Mouse (Mus musculus): ENCODE measurements around the gene 4930404H24Rik.

DNA sequence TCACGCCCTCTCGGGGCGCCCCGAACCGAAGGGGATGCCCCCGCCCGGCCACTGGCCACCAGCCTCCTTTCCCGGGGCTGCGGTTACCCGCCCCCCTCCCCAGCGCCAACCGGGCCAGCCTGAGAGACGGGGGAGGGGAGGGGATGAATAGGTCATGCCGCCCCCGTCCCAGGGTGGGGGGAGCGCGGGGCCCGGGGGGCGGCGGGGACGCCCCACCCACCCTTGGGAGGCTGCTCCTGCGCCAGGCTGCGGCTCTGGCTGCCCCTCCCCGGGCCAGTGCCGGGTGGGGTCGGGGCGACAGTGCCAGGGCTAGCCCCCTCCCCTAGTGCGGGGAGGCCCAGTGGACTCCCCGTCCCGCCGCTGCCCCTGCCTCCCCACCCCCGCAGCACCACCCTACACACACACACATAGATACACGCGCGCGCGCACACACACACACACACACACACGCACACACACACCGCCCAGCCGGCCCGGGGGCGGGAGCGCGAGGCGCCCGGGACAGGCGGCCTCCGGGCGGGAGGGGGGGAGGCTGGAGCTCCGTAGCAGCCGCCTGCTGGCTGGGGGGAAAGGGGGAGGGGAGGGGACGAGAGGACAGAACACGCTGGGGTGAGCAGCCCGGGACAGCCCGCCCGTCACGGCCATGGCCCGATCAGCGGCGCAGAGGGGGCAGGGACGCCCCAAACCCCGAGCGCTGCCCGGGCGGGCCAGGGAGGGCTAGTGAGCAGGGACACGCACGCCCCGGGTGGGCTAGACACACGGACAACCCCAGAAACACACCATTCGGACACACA lies 36.2 kb downstream of the 4930404H24Rik start:
- TF ChIP-seq POLR2A (IDR thresholded peaks at IDR 0.05; ENCODE audit: low read depth, low read length) (no peak), CTCF (IDR thresholded peaks at IDR 0.05; ENCODE audit: extremely low read depth, insufficient read length, insufficient replicate concordance, low read depth, low read length) (no peak)
